Mouse (Mus musculus): Measurements from ENCODE around the gene Slc6a11.

- TF ChIP-seq POLR2A (IDR thresholded peaks at IDR 0.05; ENCODE audit: control insufficient read depth, low read depth, low read length) (no peak), CTCF (IDR thresholded peaks at IDR 0.05; ENCODE audit: control insufficient read depth, insufficient read depth, insufficient replicate concordance, low read depth, low read length) (no peak)
These were observed 47.1 kb downstream of the Slc6a11 start for GRCm38 (mm10) chr6:114178141-114178540.
